Mouse (Mus musculus): ENCODE data around the gene Kctd13.

Gene Kctd13

GRCm38 (mm10) chr7:126983113-126983512 lies 54.4 kb downstream of the Kctd13 start:
- no peak for DNase-seq (ENCODE audit: low read depth)

- DNase-seq (ENCODE audit: low read depth) = no peak
Observed at GRCm38 (mm10) chr7:126984667-126985444, 56.2 kb downstream of the Kctd13 start.

- DNase-seq (ENCODE audit: low read depth) = no peak
Observed at GRCm38 (mm10) chr7:126986319-126986718, 57.6 kb downstream of the Kctd13 start.

- no peak for DNase-seq (ENCODE audit: low read depth)
Observed at GRCm38 (mm10) chr7:126988816-126989215, 60.1 kb downstream of the Kctd13 start.
